ENCODE assay signal across 9 mouse cellular contexts in genomic region chrX:6654024-6654423, GRCm38 (mm10).
DNase-seq lines count a peak whose midpoint lies in the region; ATAC-seq and TF ChIP-seq lines count a peak whose summit lies in the region.
"Had no signal": no experiment of that assay in that cellular context is flagged by ENCODE, and none has a peak within 500 bp of the region (broad histone marks: within the 10 kb centered on the region; RNA-seq: fewer than 3 reads in every experiment).

No protein-coding gene starts in this region.

- no peak for TF ChIP-seq EP300 in heart, postnatal 0 days (IDR thresholded peaks at IDR 0.05; ENCODE audit: low read depth)

- H3K9ac ChIP-seq in heart, postnatal 0 days (replicated peaks; ENCODE audit: low read depth, low read length), result no peak overlapping the region
- no peak overlapping the region for H3K9ac ChIP-seq in heart, embryonic 12.5 days
- H3K9ac ChIP-seq: hindbrain, embryonic 15.5 days had no signal

- no peak overlapping the region for H3K27ac ChIP-seq in heart, postnatal 0 days (ENCODE audit: low read depth)
- H3K27ac ChIP-seq in heart, embryonic 12.5 days (ENCODE audit: poor library complexity, severe bottlenecking), result no peak overlapping the region
- H3K27ac ChIP-seq: hindbrain, embryonic 15.5 days had no signal

- H3K36me3 ChIP-seq in heart, postnatal 0 days (replicated peaks; ENCODE audit: control insufficient read depth, insufficient read depth, low read length), result no peaks in the 10 kb centered on the region
- no peaks in the 10 kb centered on the region for H3K36me3 ChIP-seq in heart, embryonic 12.5 days
- H3K36me3 ChIP-seq: hindbrain, embryonic 15.5 days had no signal

- DNase-seq in heart, postnatal 0 days (ENCODE audit: low spot score), result no peak
- DNase-seq in thymus, postnatal 4 days, result peak; percentile 14
- no peak for DNase-seq in thymus, postnatal 10 days (ENCODE audit: low spot score in 2 of 2)
- peak; percentile 3 for DNase-seq in embryo, embryonic 9.5 days (ENCODE audit: extremely low spot score)
- DNase-seq in skeletal muscle tissue, adult 2 months (ENCODE audit: low read depth, low spot score), result peak; percentile 0
- DNase-seq in left cerebral cortex, adult 8-10 months (ENCODE audit: low spot score in 2 of 2), result no peak

- no peak for ATAC-seq in heart, postnatal 0 days (ENCODE audit: insufficient read depth, low read depth)
- no peak for ATAC-seq in heart, embryonic 12.5 days (ENCODE audit: insufficient number of reproducible peaks, low FRiP score)
- no peak for ATAC-seq in megakaryocyte, adult 5-6 weeks (ENCODE audit: poor library complexity, severe bottlenecking)

- no peaks in the 10 kb centered on the region for H3K9me3 ChIP-seq in heart, postnatal 0 days (replicated peaks; ENCODE audit: control insufficient read depth, low read length)
- H3K9me3 ChIP-seq in heart, embryonic 12.5 days (replicated peaks), result no peaks in the 10 kb centered on the region
- H3K9me3 ChIP-seq: hindbrain, embryonic 15.5 days had no signal

- H3K4me1 ChIP-seq in heart, postnatal 0 days (ENCODE audit: control insufficient read depth, insufficient read depth), result no peaks in the 10 kb centered on the region
- H3K4me1 ChIP-seq in heart, embryonic 12.5 days (replicated peaks), result no peaks in the 10 kb centered on the region
- H3K4me1 ChIP-seq: hindbrain, embryonic 15.5 days had no signal

- H3K4me3 ChIP-seq in heart, postnatal 0 days (ENCODE audit: low read depth, low read length), result no peak overlapping the region
- H3K4me3 ChIP-seq in heart, embryonic 12.5 days, result no peak overlapping the region
- H3K4me3 ChIP-seq: hindbrain, embryonic 15.5 days had no signal

- no peak overlapping the region for H3K4me2 ChIP-seq in heart, postnatal 0 days (ENCODE audit: low read depth, low read length)
- H3K4me2 ChIP-seq in heart, embryonic 12.5 days, result no peak overlapping the region
- H3K4me2 ChIP-seq: hindbrain, embryonic 15.5 days had no signal

- WGBS in heart, postnatal 0 days, result 5% methylated on average over 2 of the region's 2 CpGs
- WGBS in heart, embryonic 12.5 days, result 5% methylated on average over 2 of the region's 2 CpGs

- peak; percentile 44 for TF ChIP-seq CTCF in heart, postnatal 0 days (IDR thresholded peaks at IDR 0.05; ENCODE audit: low read depth)

- H3K27me3 ChIP-seq in heart, postnatal 0 days (ENCODE audit: control insufficient read depth, insufficient read depth, low read length), result no peaks in the 10 kb centered on the region
- H3K27me3 ChIP-seq in heart, embryonic 12.5 days (replicated peaks), result no peaks in the 10 kb centered on the region
- H3K27me3 ChIP-seq: hindbrain, embryonic 15.5 days had no signal

Comparison
In these comparisons a context has a peak if more than half of its experiments do, and no peak if none do; other contexts are left out.
1. DNase-seq: peak in thymus, postnatal 4 days (single experiment), embryo, embryonic 9.5 days (single experiment) and skeletal muscle tissue, adult 2 months (single experiment); none in heart, postnatal 0 days (single experiment), thymus, postnatal 10 days (0 of 2) and left cerebral cortex, adult 8-10 months (0 of 2).